Mouse (Mus musculus): ENCODE data around the gene Gtf2f1.

DNA sequence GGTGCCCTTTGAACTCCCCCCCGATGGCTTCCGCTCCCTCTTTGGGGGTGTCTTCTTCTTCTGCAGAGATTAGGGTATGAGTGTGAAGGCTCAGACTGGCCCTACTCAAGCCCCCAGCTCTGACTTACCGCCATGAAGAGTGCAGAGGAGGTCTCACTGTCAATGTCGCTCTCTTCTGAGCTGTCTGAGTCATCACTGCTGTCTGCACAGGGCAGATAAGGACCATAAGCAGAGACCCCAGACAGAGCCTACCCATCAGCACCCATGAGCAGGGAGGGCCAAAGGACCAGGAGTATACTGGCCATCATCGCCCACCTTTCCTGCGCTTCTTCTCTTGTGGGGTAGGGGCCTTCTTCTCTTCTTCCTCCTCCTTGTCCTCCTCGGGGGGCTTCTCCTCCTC is 7.1 kb downstream of the Gtf2f1 start:
- TF ChIP-seq CTCF (IDR thresholded peaks at IDR 0.05; ENCODE audit: control insufficient read depth, insufficient read depth, insufficient replicate concordance, low read depth, low read length) (no peak), POLR2A (IDR thresholded peaks at IDR 0.05; ENCODE audit: control insufficient read depth, low read depth, low read length) (no peak)
